Mouse (Mus musculus) stomach, embryonic 16.5 days (tissue): ENCODE data around the gene Foxo3. TPM values are rescaled to one million over a fixed set of nuclear protein-coding genes. Genes with fewer than 3 reads are reported as not detected.

Experiments used
- ATAC-seq: fragments of 200-750 bp; cut with Nextera tagmentation; 2 replicates; pipeline ENCODE4 v1.8.0; 2017; ENCODE audit warnings: moderate number of reproducible peaks, moderate TSS enrichment; ENCODE audit not compliant: insufficient read depth, low FRiP score
- H3K27ac ChIP-seq: fragments of 300-500 bp; sonication (generic); 2 replicates; pipeline ENCODE4 v1.5.1; 2014; ENCODE audit warnings: low read length
- H3K27me3 ChIP-seq: fragments of 300-500 bp; sonication (generic); 2 replicates; pipeline ENCODE4 v1.6.1; 2014; ENCODE audit warnings: low read length, control low read depth, mixed read lengths; ENCODE audit not compliant: control insufficient read depth, insufficient read depth
- H3K36me3 ChIP-seq: fragments of 300-500 bp; sonication (generic); 2 replicates; pipeline ENCODE4 v1.6.1; 2014; ENCODE audit warnings: low read length; ENCODE audit not compliant: control insufficient read depth, insufficient read depth
- H3K4me1 ChIP-seq: fragments of 300-500 bp; sonication (generic); 2 replicates; pipeline ENCODE4 v1.6.1; 2014; ENCODE audit warnings: low read length, control low read depth, mixed read lengths; ENCODE audit not compliant: control insufficient read depth, insufficient read depth
- H3K4me2 ChIP-seq: fragments of 300-500 bp; sonication (generic); 2 replicates; pipeline ENCODE4 v1.6.1; 2014; ENCODE audit warnings: low read depth, low read length, mixed read lengths
- H3K4me3 ChIP-seq: fragments of 300-500 bp; sonication (generic); replicated peaks from 2 replicates; pipeline ENCODE4 v1.5.1; 2014; ENCODE audit warnings: mild to moderate bottlenecking, low read length
- H3K9ac ChIP-seq: fragments of 300-500 bp; sonication (generic); 2 replicates; pipeline ENCODE4 v1.6.1; 2014; ENCODE audit warnings: low read length
- H3K9me3 ChIP-seq: fragments of 300-500 bp; sonication (generic); replicated peaks from 2 replicates; pipeline ENCODE4 v1.6.1; 2016; ENCODE audit warnings: low read length, control low read depth; ENCODE audit not compliant: control insufficient read depth
- WGBS: fragments of 180-500 bp; shearing (Covaris S2); extraction: QIAGEN DNeasy Blood & Tissue Kit; methylation state at CpG from one replicate; pipeline ENCODE4 v1.1.7; 2014; 5-methylcytosine and 5-hydroxymethylcytosine counted together
- polyA plus RNA-seq: library from polyadenylated mRNA; unstranded; fragments of >200 nt; fragmentation: Nextera tagmentation; extraction: Ambion mirVana; gene quantifications from 2 replicates; pipeline ENCODE4 v1.2.1, GENCODE M21; 2015

Gene Foxo3
- polyA plus RNA-seq, 1 experiment from 2014 or later, result 7.2 TPM

GRCm38 (mm10) chr10:42207612-42208011 lies 68.9 kb downstream of the Foxo3 start:
- Histone ChIP-seq H3K4me2 (no peak overlapping the region), H3K27ac (no peak overlapping the region), H3K4me3 (no peak overlapping the region), H3K36me3 (no peaks in the 10 kb centered on the region), H3K9ac (no peak overlapping the region), H3K27me3 (no peaks in the 10 kb centered on the region), H3K4me1 (peaks cover 40% of the 10 kb centered on the region), H3K9me3 (no peaks in the 10 kb centered on the region)
- ATAC-seq, result no peak
- 91% methylated on average over 12 of the region's 12 CpGs for WGBS

- Histone ChIP-seq H3K36me3 (no peaks in the 10 kb centered on the region), H3K9ac (no peak overlapping the region), H3K4me2 (peak overlapping the region; percentile 31; the same call in 1 of the 2 replicates), H3K9me3 (no peaks in the 10 kb centered on the region), H3K4me3 (no peak overlapping the region), H3K4me1 (peaks cover 28% of the 10 kb centered on the region), H3K27ac (peak overlapping the region; percentile 86), H3K27me3 (no peaks in the 10 kb centered on the region)
- peak; percentile 18; the same call in 1 of the 2 replicates for ATAC-seq
- WGBS, result 42% methylated on average over 20 of the region's 20 CpGs
These were observed 71.7 kb downstream of the Foxo3 start for GRCm38 (mm10) chr10:42204768-42205412.

- Histone ChIP-seq H3K36me3 (no peaks in the 10 kb centered on the region), H3K27ac (peak overlapping the region; percentile 31; the same call in 1 of the 2 replicates), H3K4me2 (no peak overlapping the region), H3K9me3 (no peaks in the 10 kb centered on the region), H3K27me3 (no peaks in the 10 kb centered on the region), H3K4me3 (no peak overlapping the region), H3K9ac (no peak overlapping the region), H3K4me1 (peaks cover 28% of the 10 kb centered on the region)
- ATAC-seq, result no peak
- WGBS, result 50% methylated on average over 18 of the region's 18 CpGs
These were observed 73.0 kb downstream of the Foxo3 start for GRCm38 (mm10) chr10:42203321-42204155.

GRCm38 (mm10) chr10:42202561-42202960 lies 74.0 kb downstream of the Foxo3 start:
- no peak overlapping the region for H3K4me2 ChIP-seq
- peaks cover 1% of the 10 kb centered on the region; the same call in 1 of the 2 replicates for H3K9me3 ChIP-seq
- no peak overlapping the region for H3K4me3 ChIP-seq
- ATAC-seq, result peak; percentile 53; the same call in 1 of the 2 replicates
- peaks cover 2% of the 10 kb centered on the region; the same call in 1 of the 2 replicates for H3K36me3 ChIP-seq
- no peaks in the 10 kb centered on the region for H3K27me3 ChIP-seq
- H3K27ac ChIP-seq, result no peak overlapping the region
- peaks cover 28% of the 10 kb centered on the region for H3K4me1 ChIP-seq
- 61% methylated on average over 8 of the region's 8 CpGs for WGBS
- no peak overlapping the region for H3K9ac ChIP-seq

GRCm38 (mm10) chr10:42199472-42199871 lies 77.1 kb downstream of the Foxo3 start:
- Histone ChIP-seq H3K9me3 (peaks cover 8% of the 10 kb centered on the region; the same call in 1 of the 2 replicates), H3K4me2 (no peak overlapping the region), H3K4me3 (no peak overlapping the region), H3K9ac (no peak overlapping the region), H3K27ac (no peak overlapping the region), H3K4me1 (peaks cover 28% of the 10 kb centered on the region), H3K36me3 (peaks cover 14% of the 10 kb centered on the region), H3K27me3 (no peaks in the 10 kb centered on the region)
- 48% methylated on average over 3 of the region's 3 CpGs for WGBS
- ATAC-seq, result no peak

GRCm38 (mm10) chr10:42198682-42199081 lies 77.9 kb downstream of the Foxo3 start:
- H3K4me2 ChIP-seq, result no peak overlapping the region
- peaks cover 14% of the 10 kb centered on the region for H3K36me3 ChIP-seq
- no peak for ATAC-seq
- H3K9me3 ChIP-seq, result peaks cover 8% of the 10 kb centered on the region; the same call in 1 of the 2 replicates
- H3K4me1 ChIP-seq, result peaks cover 28% of the 10 kb centered on the region
- 64% methylated on average over 3 of the region's 3 CpGs for WGBS
- H3K27me3 ChIP-seq, result no peaks in the 10 kb centered on the region
- no peak overlapping the region for H3K27ac ChIP-seq
- no peak overlapping the region for H3K4me3 ChIP-seq
- no peak overlapping the region for H3K9ac ChIP-seq

GRCm38 (mm10) chr10:42194784-42195183 lies 81.8 kb downstream of the Foxo3 start:
- no peak overlapping the region for H3K27ac ChIP-seq
- H3K9me3 ChIP-seq, result peaks cover 8% of the 10 kb centered on the region; the same call in 1 of the 2 replicates
- H3K9ac ChIP-seq, result no peak overlapping the region
- H3K4me1 ChIP-seq, result peaks cover 32% of the 10 kb centered on the region
- H3K4me2 ChIP-seq, result no peak overlapping the region
- no peak for ATAC-seq
- peaks cover 14% of the 10 kb centered on the region for H3K36me3 ChIP-seq
- H3K27me3 ChIP-seq, result no peaks in the 10 kb centered on the region
- WGBS, result 71% methylated on average over 6 of the region's 6 CpGs
- H3K4me3 ChIP-seq, result no peak overlapping the region

- Histone ChIP-seq H3K4me3 (no peak overlapping the region), H3K27me3 (no peaks in the 10 kb centered on the region), H3K27ac (no peak overlapping the region), H3K4me2 (no peak overlapping the region), H3K36me3 (peaks cover 14% of the 10 kb centered on the region), H3K9me3 (peaks cover 8% of the 10 kb centered on the region; the same call in 1 of the 2 replicates), H3K4me1 (peaks cover 32% of the 10 kb centered on the region), H3K9ac (no peak overlapping the region)
- ATAC-seq, result no peak
- 75% methylated on average over 4 of the region's 4 CpGs for WGBS
These were observed 82.6 kb downstream of the Foxo3 start for GRCm38 (mm10) chr10:42193981-42194380.

- H3K4me3 ChIP-seq, result no peak overlapping the region
- 30% methylated on average over 6 of the region's 6 CpGs for WGBS
- H3K4me2 ChIP-seq, result no peak overlapping the region
- no peak for ATAC-seq
- no peak overlapping the region for H3K9ac ChIP-seq
- peaks cover 32% of the 10 kb centered on the region for H3K4me1 ChIP-seq
- H3K36me3 ChIP-seq, result peaks cover 14% of the 10 kb centered on the region
- no peaks in the 10 kb centered on the region for H3K27me3 ChIP-seq
- peaks cover 8% of the 10 kb centered on the region; the same call in 1 of the 2 replicates for H3K9me3 ChIP-seq
- H3K27ac ChIP-seq, result no peak overlapping the region
These were observed 83.6 kb downstream of the Foxo3 start for GRCm38 (mm10) chr10:42192951-42193350.
